Mouse (Mus musculus): ENCODE results near the gene Ankrd36. TPM values are rescaled to one million over a fixed set of nuclear protein-coding genes. Genes with fewer than 3 reads are reported as not detected.

Ankrd36 gene
- polyA plus RNA-seq, 1 experiment = not detected

- no peak overlapping the region for H3K4me3 ChIP-seq (ENCODE audit: insufficient read depth, low read length)
- H3K4me1 ChIP-seq (ENCODE audit: control insufficient read depth, insufficient read depth, low read length) = peaks cover 3% of the 10 kb centered on the region; the same call in 1 of the 2 replicates
- H3K27ac ChIP-seq (ENCODE audit: insufficient read depth, low read length) = no peak overlapping the region
- no peak for TF ChIP-seq POLR2A (IDR thresholded peaks at IDR 0.05; ENCODE audit: low read depth, low read length)
- TF ChIP-seq CTCF (IDR thresholded peaks at IDR 0.05; ENCODE audit: borderline replicate concordance, insufficient read depth, low read length) = no peak
These were observed 132.9 kb downstream of the Ankrd36 start for GRCm38 (mm10) chr11:5702271-5702956.

GRCm38 (mm10) chr11:5702957-5703332 is 133.5 kb downstream of the Ankrd36 start:
- TF ChIP-seq POLR2A (IDR thresholded peaks at IDR 0.05; ENCODE audit: low read depth, low read length) (no peak), CTCF (IDR thresholded peaks at IDR 0.05; ENCODE audit: borderline replicate concordance, insufficient read depth, low read length) (no peak)
- no peak overlapping the region for H3K27ac ChIP-seq (ENCODE audit: insufficient read depth, low read length)
- no peak overlapping the region for H3K4me3 ChIP-seq (ENCODE audit: insufficient read depth, low read length)
- H3K4me1 ChIP-seq (ENCODE audit: control insufficient read depth, insufficient read depth, low read length) = peaks cover 3% of the 10 kb centered on the region; the same call in 1 of the 2 replicates

- H3K27ac ChIP-seq (ENCODE audit: insufficient read depth, low read length) = no peak overlapping the region
- H3K4me3 ChIP-seq (ENCODE audit: insufficient read depth, low read length) = no peak overlapping the region
- TF ChIP-seq CTCF (IDR thresholded peaks at IDR 0.05; ENCODE audit: borderline replicate concordance, insufficient read depth, low read length) (no peak), POLR2A (IDR thresholded peaks at IDR 0.05; ENCODE audit: low read depth, low read length) (no peak)
- peaks cover 3% of the 10 kb centered on the region; the same call in 1 of the 2 replicates for H3K4me1 ChIP-seq (ENCODE audit: control insufficient read depth, insufficient read depth, low read length)
These were observed 133.9 kb downstream of the Ankrd36 start for GRCm38 (mm10) chr11:5703341-5703740.

GRCm38 (mm10) chr11:5705972-5706371 is 136.5 kb downstream of the Ankrd36 start:
- no peak overlapping the region for H3K27ac ChIP-seq (ENCODE audit: insufficient read depth, low read length)
- no peak overlapping the region for H3K4me3 ChIP-seq (ENCODE audit: insufficient read depth, low read length)
- TF ChIP-seq POLR2A (IDR thresholded peaks at IDR 0.05; ENCODE audit: low read depth, low read length) (no peak), CTCF (IDR thresholded peaks at IDR 0.05; ENCODE audit: borderline replicate concordance, insufficient read depth, low read length) (no peak)
- H3K4me1 ChIP-seq (ENCODE audit: control insufficient read depth, insufficient read depth, low read length) = peaks cover 3% of the 10 kb centered on the region; the same call in 1 of the 2 replicates

GRCm38 (mm10) chr11:5706874-5707529 is 137.5 kb downstream of the Ankrd36 start:
- Histone ChIP-seq H3K27ac (ENCODE audit: insufficient read depth, low read length) (no peak overlapping the region), H3K4me3 (ENCODE audit: insufficient read depth, low read length) (peak overlapping the region; percentile 76), H3K4me1 (ENCODE audit: control insufficient read depth, insufficient read depth, low read length) (peaks cover 3% of the 10 kb centered on the region; the same call in 1 of the 2 replicates)
- no peak for TF ChIP-seq POLR2A (IDR thresholded peaks at IDR 0.05; ENCODE audit: low read depth, low read length)
- no peak for TF ChIP-seq CTCF (IDR thresholded peaks at IDR 0.05; ENCODE audit: borderline replicate concordance, insufficient read depth, low read length)

- Histone ChIP-seq H3K4me1 (ENCODE audit: control insufficient read depth, insufficient read depth, low read length) (peaks cover 3% of the 10 kb centered on the region; the same call in 1 of the 2 replicates), H3K4me3 (ENCODE audit: insufficient read depth, low read length) (peak overlapping the region; percentile 76), H3K27ac (ENCODE audit: insufficient read depth, low read length) (no peak overlapping the region)
- TF ChIP-seq POLR2A (IDR thresholded peaks at IDR 0.05; ENCODE audit: low read depth, low read length) (peak; percentile 96), CTCF (IDR thresholded peaks at IDR 0.05; ENCODE audit: borderline replicate concordance, insufficient read depth, low read length) (no peak)
These were observed 138.3 kb downstream of the Ankrd36 start for GRCm38 (mm10) chr11:5707530-5708353.

GRCm38 (mm10) chr11:5715179-5715578 is 145.7 kb downstream of the Ankrd36 start:
- TF ChIP-seq CTCF (IDR thresholded peaks at IDR 0.05; ENCODE audit: borderline replicate concordance, insufficient read depth, low read length) (no peak), POLR2A (IDR thresholded peaks at IDR 0.05; ENCODE audit: low read depth, low read length) (no peak)
- Histone ChIP-seq H3K4me3 (ENCODE audit: insufficient read depth, low read length) (no peak overlapping the region), H3K27ac (ENCODE audit: insufficient read depth, low read length) (no peak overlapping the region), H3K4me1 (ENCODE audit: control insufficient read depth, insufficient read depth, low read length) (no peaks in the 10 kb centered on the region)

GRCm38 (mm10) chr11:5715630-5716105 is 146.2 kb downstream of the Ankrd36 start, which contains the start of gene Mrps24:
Mrps24 (minus strand) TSS chr11:5715680.
- Histone ChIP-seq H3K4me3 (ENCODE audit: insufficient read depth, low read length) (no peak within 1 kb of the TSS), H3K4me1 (ENCODE audit: control insufficient read depth, insufficient read depth, low read length) (no peaks in the 10 kb centered on the region), H3K27ac (ENCODE audit: insufficient read depth, low read length) (no peak within 1 kb of the TSS)
- TF ChIP-seq CTCF (IDR thresholded peaks at IDR 0.05; ENCODE audit: borderline replicate concordance, insufficient read depth, low read length) (no peak), POLR2A (IDR thresholded peaks at IDR 0.05; ENCODE audit: low read depth, low read length) (no peak)

- no peak overlapping the region for H3K27ac ChIP-seq (ENCODE audit: insufficient read depth, low read length)
- H3K4me1 ChIP-seq (ENCODE audit: control insufficient read depth, insufficient read depth, low read length) = no peaks in the 10 kb centered on the region
- H3K4me3 ChIP-seq (ENCODE audit: insufficient read depth, low read length) = no peak overlapping the region
- TF ChIP-seq CTCF (IDR thresholded peaks at IDR 0.05; ENCODE audit: borderline replicate concordance, insufficient read depth, low read length) (no peak), POLR2A (IDR thresholded peaks at IDR 0.05; ENCODE audit: low read depth, low read length) (no peak)
These were observed 146.8 kb downstream of the Ankrd36 start for GRCm38 (mm10) chr11:5716246-5716645.
